ENCODE assay signal across 8 mouse cellular contexts in genomic region chr9:22468170-22468898, GRCm38 (mm10). TPM values are rescaled to one million over a fixed set of nuclear protein-coding genes. Genes with fewer than 3 reads are reported as not detected.
DNase-seq lines count a peak whose midpoint lies in the region; ATAC-seq and TF ChIP-seq lines count a peak whose summit lies in the region.

No protein-coding gene starts in this region.

- H3K4me1 ChIP-seq in forebrain, embryonic 13.5 days = peaks cover 10% of the 10 kb centered on the region
- H3K4me1 ChIP-seq in hindbrain, embryonic 14.5 days (replicated peaks; ENCODE audit: control insufficient read depth, insufficient read depth, low read length) = no peaks in the 10 kb centered on the region
- H3K4me1 ChIP-seq in limb, embryonic 12.5 days (replicated peaks) = no peaks in the 10 kb centered on the region
- H3K4me1 ChIP-seq in midbrain, embryonic 11.5 days (ENCODE audit: control insufficient read depth, insufficient read depth, low read length) = peaks cover 3% of the 10 kb centered on the region; the same call in 1 of the 2 replicates

- WGBS in forebrain, embryonic 13.5 days = 3% methylated on average over 43 of the region's 43 CpGs
- WGBS in hindbrain, embryonic 14.5 days = 4% methylated on average over 43 of the region's 43 CpGs
- 3% methylated on average over 43 of the region's 43 CpGs for WGBS in limb, embryonic 12.5 days
- WGBS in midbrain, embryonic 11.5 days = 5% methylated on average over 41 of the region's 43 CpGs

- peak; percentile 92 for ATAC-seq in forebrain, embryonic 13.5 days
- ATAC-seq in hindbrain, embryonic 14.5 days (ENCODE audit: low FRiP score) = peak; percentile 90
- ATAC-seq in limb, embryonic 12.5 days (ENCODE audit: insufficient number of reproducible peaks, insufficient read depth, low FRiP score, low TSS enrichment, low read depth) = peak; percentile 85
- peak; percentile 94 for ATAC-seq in midbrain, embryonic 11.5 days (ENCODE audit: low FRiP score)

- DNase-seq in left cerebral cortex, adult 2 months (ENCODE audit: extremely low spot score in 1 of 2, low spot score in 2 of 2) = peak in 1 of 2 experiments; percentile 59
- no peak for DNase-seq in left cerebral cortex, adult 8-10 months (ENCODE audit: low spot score in 2 of 2)
- peak; percentile 94 for DNase-seq in brain, embryonic 14.5 days (ENCODE audit: low read depth)
- peak; percentile 72 for DNase-seq in hindbrain, embryonic 14.5 days (ENCODE audit: low spot score)
- peak; percentile 97 for DNase-seq in midbrain, embryonic 11.5 days (ENCODE audit: low spot score, missing footprints)
- peak; percentile 53 to 68 for DNase-seq in spleen, adult 18-20 months

- no peak for TF ChIP-seq CTCF in left cerebral cortex, adult 2 months (IDR thresholded peaks at IDR 0.05)
- TF ChIP-seq CTCF in brain, embryonic 14.5 days (IDR thresholded peaks at IDR 0.05; ENCODE audit: borderline replicate concordance, extremely low read depth, insufficient read depth, insufficient read length) = no peak

- peaks cover 13% of the 10 kb centered on the region for H3K36me3 ChIP-seq in forebrain, embryonic 13.5 days (ENCODE audit: poor library complexity, severe bottlenecking)
- no peaks in the 10 kb centered on the region; the same call in 1 of the 2 replicates for H3K36me3 ChIP-seq in hindbrain, embryonic 14.5 days (replicated peaks; ENCODE audit: control insufficient read depth, insufficient read depth)
- H3K36me3 ChIP-seq in limb, embryonic 12.5 days = peaks cover 17% of the 10 kb centered on the region; the same call in 1 of the 2 replicates
- H3K36me3 ChIP-seq in midbrain, embryonic 11.5 days (ENCODE audit: control insufficient read depth, insufficient read depth, low read length) = no peaks in the 10 kb centered on the region; the same call in 1 of the 2 replicates

- H3K9me3 ChIP-seq in forebrain, embryonic 13.5 days (replicated peaks) = no peaks in the 10 kb centered on the region
- no peaks in the 10 kb centered on the region for H3K9me3 ChIP-seq in hindbrain, embryonic 14.5 days (ENCODE audit: control insufficient read depth, low read length)
- H3K9me3 ChIP-seq in limb, embryonic 12.5 days = no peaks in the 10 kb centered on the region
- no peaks in the 10 kb centered on the region for H3K9me3 ChIP-seq in midbrain, embryonic 11.5 days (ENCODE audit: control insufficient read depth, low read length)

- H3K4me3 ChIP-seq in left cerebral cortex, adult 2 months = peak overlapping the region; percentile 85
- H3K4me3 ChIP-seq in forebrain, embryonic 13.5 days = peak overlapping the region; percentile 88
- H3K4me3 ChIP-seq in hindbrain, embryonic 14.5 days (replicated peaks; ENCODE audit: low read length) = peak overlapping the region; percentile 85
- peak overlapping the region; percentile 86 for H3K4me3 ChIP-seq in limb, embryonic 12.5 days (replicated peaks)
- peak overlapping the region; percentile 80 for H3K4me3 ChIP-seq in midbrain, embryonic 11.5 days (ENCODE audit: low read depth, low read length)

- peak overlapping the region; percentile 85 for H3K4me2 ChIP-seq in forebrain, embryonic 13.5 days
- H3K4me2 ChIP-seq in hindbrain, embryonic 14.5 days (replicated peaks) = peak overlapping the region; percentile 59
- peak overlapping the region; percentile 70 for H3K4me2 ChIP-seq in limb, embryonic 12.5 days
- H3K4me2 ChIP-seq in midbrain, embryonic 11.5 days = peak overlapping the region; percentile 84

- H3K27me3 ChIP-seq in forebrain, embryonic 13.5 days = no peaks in the 10 kb centered on the region
- no peaks in the 10 kb centered on the region for H3K27me3 ChIP-seq in hindbrain, embryonic 14.5 days (ENCODE audit: control insufficient read depth, insufficient read depth, low read length)
- H3K27me3 ChIP-seq in limb, embryonic 12.5 days = no peaks in the 10 kb centered on the region
- H3K27me3 ChIP-seq in midbrain, embryonic 11.5 days (ENCODE audit: control insufficient read depth, insufficient read depth, low read length) = no peaks in the 10 kb centered on the region

- H3K27ac ChIP-seq in left cerebral cortex, adult 2 months = peak overlapping the region; percentile 84
- H3K27ac ChIP-seq in forebrain, embryonic 13.5 days = peak overlapping the region; percentile 91
- peak overlapping the region; percentile 90 for H3K27ac ChIP-seq in hindbrain, embryonic 14.5 days
- H3K27ac ChIP-seq in limb, embryonic 12.5 days = peak overlapping the region; percentile 92
- peak overlapping the region; percentile 82 for H3K27ac ChIP-seq in midbrain, embryonic 11.5 days (ENCODE audit: low read depth, low read length)

- intact Hi-C loops in left cerebral cortex, adult 2 months (cut with DNase I) = loop anchor here (5.0 kb wide), 1 partner anchor 56 kb away; the partner anchor contains the start of gene 9530077C05Rik

- H3K9ac ChIP-seq in forebrain, embryonic 13.5 days = peak overlapping the region; percentile 94
- peak overlapping the region; percentile 87 for H3K9ac ChIP-seq in hindbrain, embryonic 14.5 days
- peak overlapping the region; percentile 95 for H3K9ac ChIP-seq in limb, embryonic 12.5 days (replicated peaks)
- peak overlapping the region; percentile 93 for H3K9ac ChIP-seq in midbrain, embryonic 11.5 days (ENCODE audit: low read length)

- peak; percentile 91 for TF ChIP-seq POLR2A in brain, embryonic 14.5 days (IDR thresholded peaks at IDR 0.05; ENCODE audit: borderline replicate concordance, extremely low read depth, insufficient read depth, insufficient read length, poor library complexity, severe bottlenecking)

RNA-seq across cellular contexts. Expression of gene Rp9, which starts 1.2 kb away (rescaled TPM):
- total RNA-seq in left cerebral cortex, adult 2 months (2021) = 10 to 100 TPM; 39.5 to 44.5 TPM
- 10 to 100 TPM; 39.4 to 48.3 (median 46.1) TPM for total RNA-seq in left cerebral cortex, adult 8-10 months (2022)
- 63.9 and 75.0 TPM in 2 replicates for polyA plus RNA-seq in brain, embryonic 14.5 days (2012; rRNA removed)
- polyA plus RNA-seq in forebrain, embryonic 13.5 days (2015; fragmentation: Nextera tagmentation; extraction: Ambion mirVana) = 61.2 and 66.2 TPM in 2 replicates
- polyA plus RNA-seq in hindbrain, embryonic 14.5 days (2014; fragmentation: Nextera tagmentation; extraction: Ambion mirVana) = 63.3 and 69.4 TPM in 2 replicates
- 79.9 and 82.0 TPM in 2 replicates for polyA plus RNA-seq in limb, embryonic 12.5 days (2016; fragmentation: Nextera tagmentation; extraction: Ambion mirVana)
- polyA plus RNA-seq in midbrain, embryonic 11.5 days (2014; fragmentation: Nextera tagmentation; extraction: Ambion mirVana) = 50.6 and 54.2 TPM in 2 replicates

RNA-seq across cellular contexts. Expression of gene Bbs9, which starts 7.2 kb away (rescaled TPM):
- total RNA-seq in left cerebral cortex, adult 2 months (2021) = 10 to 100 TPM; 27.7 to 29.5 TPM
- total RNA-seq in left cerebral cortex, adult 8-10 months (2022) = 10 to 100 TPM; 48.2 to 51.0 (median 50.1) TPM
- 21.4 and 21.9 TPM in 2 replicates for polyA plus RNA-seq in brain, embryonic 14.5 days (2012; rRNA removed)
- polyA plus RNA-seq in forebrain, embryonic 13.5 days (2015; fragmentation: Nextera tagmentation; extraction: Ambion mirVana) = 18.4 and 20.1 TPM in 2 replicates
- polyA plus RNA-seq in hindbrain, embryonic 14.5 days (2014; fragmentation: Nextera tagmentation; extraction: Ambion mirVana) = 20.0 and 22.7 TPM in 2 replicates
- 18.1 and 18.5 TPM in 2 replicates for polyA plus RNA-seq in limb, embryonic 12.5 days (2016; fragmentation: Nextera tagmentation; extraction: Ambion mirVana)
- polyA plus RNA-seq in midbrain, embryonic 11.5 days (2014; fragmentation: Nextera tagmentation; extraction: Ambion mirVana) = 17.4 and 21.1 TPM in 2 replicates

RNA-seq across cellular contexts. Expression of gene Gm17545, which starts 14.2 kb away (rescaled TPM):
- not detected for total RNA-seq in left cerebral cortex, adult 2 months (2021)
- not detected for total RNA-seq in left cerebral cortex, adult 8-10 months (2022)
- polyA plus RNA-seq in brain, embryonic 14.5 days (2012; rRNA removed) = not detected in 2 replicates
- not detected in 2 replicates for polyA plus RNA-seq in forebrain, embryonic 13.5 days (2015; fragmentation: Nextera tagmentation; extraction: Ambion mirVana)
- not detected in 2 replicates for polyA plus RNA-seq in hindbrain, embryonic 14.5 days (2014; fragmentation: Nextera tagmentation; extraction: Ambion mirVana)
- not detected in 2 replicates for polyA plus RNA-seq in limb, embryonic 12.5 days (2016; fragmentation: Nextera tagmentation; extraction: Ambion mirVana)
- polyA plus RNA-seq in midbrain, embryonic 11.5 days (2014; fragmentation: Nextera tagmentation; extraction: Ambion mirVana) = not detected in 2 replicates

RNA-seq across cellular contexts. Expression of gene 9530077C05Rik, which starts 57.0 kb away (rescaled TPM):
- total RNA-seq in left cerebral cortex, adult 2 months (2021) = 10 to 100 TPM in 1 of 2 experiments, 1 to 10 TPM in 1; 7.0 to 10.0 TPM
- 1 to 10 TPM; 5.5 to 7.3 (median 6.5) TPM for total RNA-seq in left cerebral cortex, adult 8-10 months (2022)
- polyA plus RNA-seq in brain, embryonic 14.5 days (2012; rRNA removed) = 6.1 and 7.2 TPM in 2 replicates
- polyA plus RNA-seq in forebrain, embryonic 13.5 days (2015; fragmentation: Nextera tagmentation; extraction: Ambion mirVana) = 8.6 and 9.8 TPM in 2 replicates
- 11.8 and 14.9 TPM in 2 replicates for polyA plus RNA-seq in hindbrain, embryonic 14.5 days (2014; fragmentation: Nextera tagmentation; extraction: Ambion mirVana)
- polyA plus RNA-seq in limb, embryonic 12.5 days (2016; fragmentation: Nextera tagmentation; extraction: Ambion mirVana) = 7.9 and 9.2 TPM in 2 replicates
- polyA plus RNA-seq in midbrain, embryonic 11.5 days (2014; fragmentation: Nextera tagmentation; extraction: Ambion mirVana) = 11.1 and 13.6 TPM in 2 replicates

Comparison
In these comparisons a context has a peak if more than half of its experiments do, and no peak if none do; other contexts are left out.
1. DNase-seq: peak in brain, embryonic 14.5 days (single experiment), hindbrain, embryonic 14.5 days (single experiment), midbrain, embryonic 11.5 days (single experiment) and spleen, adult 18-20 months (2 of 2); none in left cerebral cortex, adult 8-10 months (0 of 2).
2. Peak in every context shown above with its lines, with median percentiles within 50 percentile points of each other: H3K27ac ChIP-seq, H3K4me3 ChIP-seq, ATAC-seq, H3K4me2 ChIP-seq and H3K9ac ChIP-seq.